Comparison of ENCODE assay signal across 9 mouse cellular contexts in the genomic region with DNA sequence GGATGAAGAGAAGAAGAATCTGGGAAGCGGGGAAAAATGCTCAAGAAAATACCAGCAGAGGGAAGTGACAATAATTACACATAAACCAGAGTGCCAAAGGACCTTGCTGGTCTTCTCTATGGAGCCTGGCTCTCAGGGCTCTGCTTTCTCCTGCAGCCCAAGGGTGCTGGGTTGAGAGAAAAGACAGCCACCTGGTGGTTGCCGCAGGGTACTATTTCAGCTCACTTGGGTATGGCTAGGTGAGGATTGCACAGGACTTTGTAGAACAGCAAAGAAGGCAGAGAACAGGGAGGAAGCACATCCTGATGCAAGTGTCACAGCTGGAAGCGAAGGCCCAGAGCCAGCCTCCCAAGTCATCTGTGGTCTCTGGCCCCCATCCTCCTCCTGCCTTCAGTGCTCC.
DNase-seq lines count a peak whose midpoint lies in the region; ATAC-seq and TF ChIP-seq lines count a peak whose summit lies in the region.
"Had no signal": no experiment of that assay in that cellular context is flagged by ENCODE, and none has a peak within 500 bp of the region (broad histone marks: within the 10 kb centered on the region; RNA-seq: fewer than 3 reads in every experiment).

No protein-coding gene starts in this region.

- H3K36me3 ChIP-seq in intestine, embryonic 14.5 days (ENCODE audit: control insufficient read depth, insufficient read depth, low read length): no peaks in the 10 kb centered on the region
- H3K36me3 ChIP-seq in intestine, embryonic 16.5 days (ENCODE audit: control insufficient read depth, insufficient read depth, low read length): no peaks in the 10 kb centered on the region
- no peaks in the 10 kb centered on the region for H3K36me3 ChIP-seq in forebrain, postnatal 0 days (ENCODE audit: insufficient read depth)
- H3K36me3 ChIP-seq in lung, embryonic 14.5 days (ENCODE audit: insufficient read depth): no peaks in the 10 kb centered on the region
- H3K36me3 ChIP-seq: liver, embryonic 15.5 days had no signal

- peak; percentile 80 for TF ChIP-seq CTCF in forebrain, postnatal 0 days (IDR thresholded peaks at IDR 0.05; ENCODE audit: low read depth)
- peak; percentile 76 for TF ChIP-seq CTCF in lung, embryonic 14.5 days (IDR thresholded peaks at IDR 0.05; ENCODE audit: low read depth)

- H3K9me3 ChIP-seq in intestine, embryonic 14.5 days (ENCODE audit: control insufficient read depth, low read length): no peaks in the 10 kb centered on the region
- no peaks in the 10 kb centered on the region for H3K9me3 ChIP-seq in intestine, embryonic 16.5 days (ENCODE audit: control insufficient read depth, low read length)
- no peaks in the 10 kb centered on the region for H3K9me3 ChIP-seq in forebrain, postnatal 0 days (ENCODE audit: low read length)
- H3K9me3 ChIP-seq in lung, embryonic 14.5 days (ENCODE audit: low read depth, low read length): no peaks in the 10 kb centered on the region
- H3K9me3 ChIP-seq: liver, embryonic 15.5 days had no signal

- no peak overlapping the region for H3K4me3 ChIP-seq in intestine, embryonic 14.5 days (ENCODE audit: low read depth, low read length)
- no peak overlapping the region for H3K4me3 ChIP-seq in intestine, embryonic 16.5 days (ENCODE audit: low read length)
- no peak overlapping the region for H3K4me3 ChIP-seq in forebrain, postnatal 0 days (ENCODE audit: low read depth, low read length)
- H3K4me3 ChIP-seq in lung, embryonic 14.5 days (ENCODE audit: low read depth, low read length): no peak overlapping the region
- H3K4me3 ChIP-seq: liver, embryonic 15.5 days had no signal

- H3K27ac ChIP-seq in intestine, embryonic 14.5 days (ENCODE audit: low read depth): no peak overlapping the region
- H3K27ac ChIP-seq in intestine, embryonic 16.5 days (ENCODE audit: low read length): no peak overlapping the region
- H3K27ac ChIP-seq in forebrain, postnatal 0 days (ENCODE audit: low read depth, low read length): no peak overlapping the region
- no peak overlapping the region for H3K27ac ChIP-seq in lung, embryonic 14.5 days (ENCODE audit: low read depth)
- H3K27ac ChIP-seq: liver, embryonic 15.5 days had no signal

- H3K27me3 ChIP-seq in intestine, embryonic 14.5 days (replicated peaks; ENCODE audit: control insufficient read depth, insufficient read depth, low read length): peaks cover 7% of the 10 kb centered on the region; the same call in 1 of the 2 replicates
- H3K27me3 ChIP-seq in intestine, embryonic 16.5 days (replicated peaks; ENCODE audit: control insufficient read depth, insufficient read depth, low read length): no peaks in the 10 kb centered on the region
- no peaks in the 10 kb centered on the region for H3K27me3 ChIP-seq in forebrain, postnatal 0 days (ENCODE audit: insufficient read depth, low read length)
- no peaks in the 10 kb centered on the region for H3K27me3 ChIP-seq in lung, embryonic 14.5 days (ENCODE audit: insufficient read depth, low read length)
- H3K27me3 ChIP-seq: liver, embryonic 15.5 days had no signal

- WGBS in intestine, embryonic 14.5 days: 58% methylated on average over 3 of the region's 3 CpGs
- WGBS in intestine, embryonic 16.5 days: 52% methylated on average over 3 of the region's 3 CpGs
- 62% methylated on average over 3 of the region's 3 CpGs for WGBS in forebrain, postnatal 0 days
- WGBS in lung, embryonic 14.5 days: 35% methylated on average over 3 of the region's 3 CpGs

- ATAC-seq in intestine, embryonic 14.5 days (replicated peaks; ENCODE audit: low FRiP score, low TSS enrichment, low read depth): no peak; the same call in 1 of the 2 replicates
- no peak for ATAC-seq in intestine, embryonic 16.5 days
- peak; percentile 84 for ATAC-seq in forebrain, postnatal 0 days
- ATAC-seq in lung, embryonic 14.5 days (ENCODE audit: insufficient read depth): peak; percentile 58; the same call in 1 of the 2 replicates

- peak; percentile 64 for DNase-seq in intestine, embryonic 14.5 days (ENCODE audit: low spot score)
- DNase-seq in cerebellum, adult 18-20 months: peak; percentile 64 to 68
- peak; percentile 77 for DNase-seq in forebrain, postnatal 0 days
- DNase-seq in kidney, postnatal 14 days: peak; percentile 36
- peak; percentile 74 for DNase-seq in lung, embryonic 14.5 days
- DNase-seq in right cerebral cortex, adult 18-20 months: peak; percentile 70
- DNase-seq in MN1 (ENCODE audit: low spot score): no peak

- no peak overlapping the region for H3K4me2 ChIP-seq in intestine, embryonic 14.5 days (ENCODE audit: low read length)
- no peak overlapping the region for H3K4me2 ChIP-seq in intestine, embryonic 16.5 days (ENCODE audit: low read depth, low read length)
- H3K4me2 ChIP-seq in forebrain, postnatal 0 days (ENCODE audit: low read depth): no peak overlapping the region
- H3K4me2 ChIP-seq in lung, embryonic 14.5 days: no peak overlapping the region
- H3K4me2 ChIP-seq: liver, embryonic 15.5 days had no signal

- no peak overlapping the region for H3K9ac ChIP-seq in intestine, embryonic 14.5 days (ENCODE audit: low read length)
- H3K9ac ChIP-seq in intestine, embryonic 16.5 days (ENCODE audit: low read depth, low read length): no peak overlapping the region
- H3K9ac ChIP-seq in forebrain, postnatal 0 days: no peak overlapping the region
- no peak overlapping the region for H3K9ac ChIP-seq in lung, embryonic 14.5 days
- H3K9ac ChIP-seq: liver, embryonic 15.5 days had no signal

- H3K4me1 ChIP-seq in intestine, embryonic 14.5 days (replicated peaks; ENCODE audit: control insufficient read depth, insufficient read depth, low read length): 0 out of 2 replicates have a peak, but pooled peaks cover 2% of the 10 kb centered on the region
- no peaks in the 10 kb centered on the region for H3K4me1 ChIP-seq in intestine, embryonic 16.5 days (ENCODE audit: control insufficient read depth, insufficient read depth, low read length)
- H3K4me1 ChIP-seq in forebrain, postnatal 0 days (ENCODE audit: insufficient read depth): no peaks in the 10 kb centered on the region
- H3K4me1 ChIP-seq in lung, embryonic 14.5 days (ENCODE audit: insufficient read depth): no peaks in the 10 kb centered on the region
- H3K4me1 ChIP-seq: liver, embryonic 15.5 days had no signal

Comparison
In these comparisons a context has a peak if more than half of its experiments do, and no peak if none do; other contexts are left out.
1. ATAC-seq: peak in forebrain, postnatal 0 days (single experiment) and lung, embryonic 14.5 days (single experiment); none in intestine, embryonic 14.5 days (single experiment) and intestine, embryonic 16.5 days (single experiment).